Comparison of ENCODE assay signal across 8 mouse cellular contexts in genomic region chr1:135154411-135154959, GRCm38 (mm10). TPM values are rescaled to one million over a fixed set of nuclear protein-coding genes. Genes with fewer than 3 reads are reported as not detected.
DNase-seq lines count a peak whose midpoint lies in the region; ATAC-seq and TF ChIP-seq lines count a peak whose summit lies in the region.

No protein-coding gene starts in this region.

- no peaks in the 10 kb centered on the region for H3K9me3 ChIP-seq in hindbrain, embryonic 10.5 days
- H3K9me3 ChIP-seq in lung, embryonic 14.5 days (ENCODE audit: low read depth, low read length) = no peaks in the 10 kb centered on the region

- 7% methylated on average over 14 of the region's 14 CpGs for WGBS in hindbrain, embryonic 10.5 days
- WGBS in lung, embryonic 14.5 days = 4% methylated on average over 14 of the region's 14 CpGs

- H3K4me3 ChIP-seq in hindbrain, embryonic 10.5 days = peak overlapping the region; percentile 45
- peak overlapping the region; percentile 17; the same call in 1 of the 2 replicates for H3K4me3 ChIP-seq in lung, embryonic 14.5 days (ENCODE audit: low read depth, low read length)

- DNase-seq in NIH3T3 (ENCODE audit: low read depth) = peak; percentile 94
- peak; percentile 90 for DNase-seq in cerebellum, adult 9-10 months
- DNase-seq in hindbrain, embryonic 10.5 days (ENCODE audit: low spot score) = peak; percentile 81
- DNase-seq in layer of hippocampus, adult 9-10 months (ENCODE audit: low spot score) = peak; percentile 72
- DNase-seq in lung, embryonic 14.5 days = peak; percentile 96
- peak; percentile 63 for DNase-seq in ovary, adult 18-20 months (ENCODE audit: low spot score)
- peak; percentile 71 for DNase-seq in thymus, postnatal 14 days

- peak; percentile 84 for TF ChIP-seq CTCF in lung, embryonic 14.5 days (IDR thresholded peaks at IDR 0.05; ENCODE audit: low read depth)

- ATAC-seq in frontal cortex, adult (ENCODE audit: low TSS enrichment) = peak; percentile 68
- ATAC-seq in lung, embryonic 14.5 days (ENCODE audit: insufficient read depth) = peak; percentile 74

- peaks cover 42% of the 10 kb centered on the region for H3K36me3 ChIP-seq in hindbrain, embryonic 10.5 days
- peaks cover 31% of the 10 kb centered on the region for H3K36me3 ChIP-seq in lung, embryonic 14.5 days (ENCODE audit: insufficient read depth)

- peaks cover 30% of the 10 kb centered on the region for H3K4me1 ChIP-seq in hindbrain, embryonic 10.5 days (replicated peaks)
- no peaks in the 10 kb centered on the region for H3K4me1 ChIP-seq in lung, embryonic 14.5 days (ENCODE audit: insufficient read depth)

- H3K27ac ChIP-seq in hindbrain, embryonic 10.5 days = peak overlapping the region; percentile 92
- peak overlapping the region; percentile 71 for H3K27ac ChIP-seq in lung, embryonic 14.5 days (ENCODE audit: low read depth)

- peak overlapping the region; percentile 46 for H3K9ac ChIP-seq in lung, embryonic 14.5 days

- H3K27me3 ChIP-seq in hindbrain, embryonic 10.5 days (ENCODE audit: insufficient read depth, poor library complexity, severe bottlenecking) = no peaks in the 10 kb centered on the region
- H3K27me3 ChIP-seq in lung, embryonic 14.5 days (ENCODE audit: insufficient read depth, low read length) = no peaks in the 10 kb centered on the region

- peak overlapping the region; percentile 56 for H3K4me2 ChIP-seq in lung, embryonic 14.5 days

RNA-seq across cellular contexts. Expression of gene Arl8a, which starts 7.9 kb away (rescaled TPM):
- polyA plus RNA-seq in hindbrain, embryonic 10.5 days (2016; fragmentation: Nextera tagmentation; extraction: Ambion mirVana) = 61.1 and 95.3 TPM in 2 replicates
- 46.3 and 46.7 TPM in 2 replicates for polyA plus RNA-seq in lung, embryonic 14.5 days (2014; fragmentation: Nextera tagmentation; extraction: Ambion mirVana)

RNA-seq across cellular contexts. Expression of gene Gpr37l1, which starts 13.0 kb away (rescaled TPM):
- polyA plus RNA-seq in hindbrain, embryonic 10.5 days (2016; fragmentation: Nextera tagmentation; extraction: Ambion mirVana) = not detected in 2 replicates
- not detected in 2 replicates for polyA plus RNA-seq in lung, embryonic 14.5 days (2014; fragmentation: Nextera tagmentation; extraction: Ambion mirVana)

RNA-seq across cellular contexts. Expression of gene Ptpn7, which starts 22.0 kb away (rescaled TPM):
- polyA plus RNA-seq in hindbrain, embryonic 10.5 days (2016; fragmentation: Nextera tagmentation; extraction: Ambion mirVana) = 1.7 and 2.7 TPM in 2 replicates
- 2.3 and 2.8 TPM in 2 replicates for polyA plus RNA-seq in lung, embryonic 14.5 days (2014; fragmentation: Nextera tagmentation; extraction: Ambion mirVana)

RNA-seq across cellular contexts. Expression of gene Lgr6, which starts 49.4 kb away (rescaled TPM):
- polyA plus RNA-seq in hindbrain, embryonic 10.5 days (2016; fragmentation: Nextera tagmentation; extraction: Ambion mirVana) = 0.26 and 0.47 TPM in 2 replicates
- 11.1 and 12.0 TPM in 2 replicates for polyA plus RNA-seq in lung, embryonic 14.5 days (2014; fragmentation: Nextera tagmentation; extraction: Ambion mirVana)

Comparison
In these comparisons a context has a peak if more than half of its experiments do, and no peak if none do; other contexts are left out.
1. Peak in every context shown above with its lines: DNase-seq, ATAC-seq, H3K4me3 ChIP-seq and H3K27ac ChIP-seq.